Mouse (Mus musculus) G1E (cell line): ENCODE results near the gene Tbc1d4.

Source experiments
- CTCF ChIP-seq: IDR thresholded peaks from 2 replicates; pipeline ENCODE4 v1.5.1; 2012; ENCODE audit warnings: low read depth, low read length, inconsistent platforms, mixed read lengths
- GATA1 ChIP-seq: IDR thresholded peaks from 2 replicates; pipeline ENCODE4 v1.6.1; 2012; ENCODE audit warnings: borderline replicate concordance, low read length, inconsistent platforms, mixed read lengths
- POLR2AphosphoS5 ChIP-seq: IDR thresholded peaks from 2 replicates; pipeline ENCODE4 v1.6.1; 2012; ENCODE audit warnings: low read depth, low read length, inconsistent platforms; ENCODE audit not compliant: insufficient replicate concordance
- TAL1 ChIP-seq: conservative IDR thresholded peaks from 2 replicates; pipeline ENCODE4 v1.6.1; 2012; ENCODE audit warnings: low read depth, low read length, inconsistent platforms, mixed read lengths

DNA sequence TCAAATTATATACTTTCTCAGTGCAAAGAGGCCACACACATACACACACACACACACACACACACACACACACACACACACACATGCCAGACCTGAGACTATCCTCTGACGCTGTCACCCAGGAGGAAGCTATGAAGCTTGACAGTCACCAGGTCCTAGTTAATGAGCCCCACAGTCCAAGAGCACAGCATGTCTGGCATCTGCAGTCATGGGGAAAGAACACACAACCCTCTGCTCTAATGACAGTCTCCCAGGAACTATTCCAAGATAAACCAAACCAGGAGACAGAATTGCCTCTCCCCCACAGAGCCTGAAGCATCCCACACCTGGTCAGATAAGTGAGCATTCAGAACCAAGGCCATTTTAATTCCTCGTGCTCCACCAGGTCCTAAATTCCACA is 71.1 kb downstream of the Tbc1d4 start:
- no peak for TF ChIP-seq CTCF
- TF ChIP-seq GATA1, result no peak
- TF ChIP-seq POLR2AphosphoS5, result no peak
- no peak for TF ChIP-seq TAL1
